Mouse (Mus musculus) retina, embryonic 14.5 days (tissue): ENCODE measurements around the gene Mex3a.
"Not testable (repeated sequence)": the region's sequence is repeated elsewhere in the genome, so short reads cannot be mapped to it uniquely, and the experiment has no call there.

Experiments
- DNase-seq: peaks from one replicate; pipeline ENCODE4 v3.0.0-alpha.2; 2015; ENCODE audit warnings: low spot score

Mex3a gene

GRCm38 (mm10) chr3:88569093-88569492, 36.9 kb downstream of the Mex3a start:
- no peak for DNase-seq

GRCm38 (mm10) chr3:88569694-88570093, 37.5 kb downstream of the Mex3a start:
- no peak for DNase-seq

GRCm38 (mm10) chr3:88570341-88570740, 38.1 kb downstream of the Mex3a start:
- no peak for DNase-seq

GRCm38 (mm10) chr3:88571856-88572255, 39.7 kb downstream of the Mex3a start:
- no peak for DNase-seq

- no peak for DNase-seq
These were observed 40.6 kb downstream of the Mex3a start for GRCm38 (mm10) chr3:88572835-88573234.

- DNase-seq, result no peak
These were observed 41.6 kb downstream of the Mex3a start for GRCm38 (mm10) chr3:88573810-88574209.

- no peak for DNase-seq
These were observed 43.3 kb downstream of the Mex3a start, which contains the start of gene Ssr2 for GRCm38 (mm10) chr3:88575540-88575939. Gene Ssr2 (plus strand): TSS chr3:88575876.

GRCm38 (mm10) chr3:88577846-88578245, 45.7 kb downstream of the Mex3a start:
- DNase-seq, result not testable (repeated sequence)

- no peak for DNase-seq
These were observed 46.6 kb downstream of the Mex3a start for GRCm38 (mm10) chr3:88578498-88579424.

GRCm38 (mm10) chr3:88579454-88580117, 47.4 kb downstream of the Mex3a start:
- peak; percentile 86 for DNase-seq

- DNase-seq, result no peak
These were observed 53.6 kb downstream of the Mex3a start for GRCm38 (mm10) chr3:88585769-88586168.

- no peak for DNase-seq
These were observed 54.4 kb downstream of the Mex3a start for GRCm38 (mm10) chr3:88586640-88587039.

- no peak for DNase-seq
These were observed 58.1 kb downstream of the Mex3a start for GRCm38 (mm10) chr3:88590246-88590645.
